Mouse (Mus musculus): Measurements from ENCODE around the gene Trpv2. TPM values are rescaled to one million over a fixed set of nuclear protein-coding genes. Genes with fewer than 3 reads are reported as not detected.

Gene Trpv2
- total and polyA plus RNA-seq, 3 experiments, result 22.5 to 67.3 (median 48.4) TPM

DNA sequence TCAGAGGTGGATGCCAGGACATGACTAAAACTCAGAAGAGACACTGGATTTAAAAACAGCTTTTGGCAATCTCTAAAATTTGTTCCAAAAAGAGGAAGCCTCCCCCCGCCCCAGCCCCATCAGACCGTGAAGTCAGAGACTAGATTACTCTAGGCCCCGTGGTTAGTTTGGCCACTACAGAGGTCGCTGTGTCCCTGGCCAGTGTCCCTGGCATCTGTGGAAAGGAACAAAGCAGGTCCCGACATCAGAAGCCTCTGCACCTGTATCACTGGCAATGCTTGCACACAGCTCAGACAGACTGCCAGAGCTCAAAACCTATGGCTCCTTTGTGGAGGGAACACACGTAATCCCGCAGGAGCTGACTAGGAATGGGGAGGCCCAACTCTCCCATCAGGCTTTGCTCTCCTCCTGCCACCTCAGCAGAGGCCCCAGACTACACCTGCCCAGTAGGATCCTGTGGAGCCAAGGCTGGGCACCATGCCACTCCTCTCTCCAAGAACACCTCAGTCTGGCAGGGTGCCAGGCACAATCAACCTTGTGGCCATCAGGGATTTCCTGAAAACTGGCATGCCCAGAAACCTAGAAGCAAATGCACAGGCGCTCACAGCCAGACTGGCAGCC, 68.8 kb downstream of the Trpv2 start:
- TF ChIP-seq CTCF (IDR thresholded peaks at IDR 0.05; ENCODE audit: low read depth, low read length) (no peak), GATA2 (IDR thresholded peaks at IDR 0.05; ENCODE audit: borderline replicate concordance, low read depth, low read length) (no peak), TAL1 (conservative IDR thresholded peaks at IDR 0.05; ENCODE audit: low read depth, low read length) (no peak), GATA1 (IDR thresholded peaks at IDR 0.05; ENCODE audit: borderline replicate concordance, low read length) (no peak), POLR2AphosphoS5 (IDR thresholded peaks at IDR 0.05; ENCODE audit: insufficient replicate concordance, low read depth, low read length) (no peak)
- H3K9me3 ChIP-seq (replicated peaks), result peaks cover 3% of the 10 kb centered on the region; the same call in 1 of the 2 replicates
- no peaks in the 10 kb centered on the region for H3K36me3 ChIP-seq (replicated peaks)
- H3K4me3 ChIP-seq (ENCODE audit: low read depth, low read length), result no peak overlapping the region
- no peak for ATAC-seq (ENCODE audit: extremely low read depth, insufficient number of reproducible peaks, low FRiP score, poor library complexity, severe bottlenecking)
- no peak for DNase-seq (ENCODE audit: low spot score)
- H3K27me3 ChIP-seq (ENCODE audit: insufficient read depth, low read length), result peaks cover 37% of the 10 kb centered on the region
- H3K4me1 ChIP-seq (ENCODE audit: insufficient read depth, low read depth, low read length), result peaks cover 7% of the 10 kb centered on the region

DNA sequence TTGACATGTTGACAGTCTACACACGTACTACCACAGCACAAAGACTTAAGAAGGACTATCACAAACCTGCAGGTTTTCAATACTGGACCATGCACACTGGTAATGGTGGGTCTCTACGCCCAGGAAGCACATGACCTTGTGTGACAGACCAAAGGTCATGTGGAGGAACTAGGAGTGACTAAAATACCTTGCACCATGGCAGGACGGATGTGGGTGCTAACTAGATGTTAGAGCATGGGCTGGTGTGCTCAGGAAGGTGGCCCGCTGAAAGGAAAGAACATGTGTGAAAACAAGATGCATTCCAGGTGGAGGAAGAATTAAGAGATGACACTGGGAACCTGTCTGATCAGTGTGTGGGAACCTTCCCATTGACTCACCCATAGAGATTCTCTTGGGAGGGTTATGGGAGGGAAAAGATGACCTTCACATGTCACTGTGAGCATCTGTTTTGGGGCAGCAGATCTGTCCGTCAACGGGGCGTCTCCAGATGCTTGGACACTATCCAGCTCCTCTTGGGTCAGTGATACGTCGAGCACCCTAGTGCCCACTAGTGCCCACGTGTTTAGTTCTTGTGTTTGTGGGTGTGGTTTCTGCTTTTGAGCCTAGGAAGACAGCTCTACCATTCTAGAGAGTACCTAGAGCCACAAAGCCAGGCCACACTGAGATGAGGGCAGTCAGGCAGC, 69.5 kb downstream of the Trpv2 start:
- TF ChIP-seq CTCF (IDR thresholded peaks at IDR 0.05; ENCODE audit: low read depth, low read length) (no peak), POLR2AphosphoS5 (IDR thresholded peaks at IDR 0.05; ENCODE audit: insufficient replicate concordance, low read depth, low read length) (no peak), GATA1 (IDR thresholded peaks at IDR 0.05; ENCODE audit: borderline replicate concordance, low read length) (no peak), TAL1 (conservative IDR thresholded peaks at IDR 0.05; ENCODE audit: low read depth, low read length) (no peak), GATA2 (IDR thresholded peaks at IDR 0.05; ENCODE audit: borderline replicate concordance, low read depth, low read length) (no peak)
- no peak overlapping the region for H3K4me3 ChIP-seq (ENCODE audit: low read depth, low read length)
- peaks cover 32% of the 10 kb centered on the region for H3K27me3 ChIP-seq (ENCODE audit: insufficient read depth, low read length)
- H3K36me3 ChIP-seq (replicated peaks), result no peaks in the 10 kb centered on the region
- H3K4me1 ChIP-seq (ENCODE audit: insufficient read depth, low read depth, low read length), result peaks cover 8% of the 10 kb centered on the region
- H3K9me3 ChIP-seq (replicated peaks), result peaks cover 4% of the 10 kb centered on the region; the same call in 1 of the 2 replicates
- ATAC-seq (ENCODE audit: extremely low read depth, insufficient number of reproducible peaks, low FRiP score, poor library complexity, severe bottlenecking), result no peak
- no peak for DNase-seq (ENCODE audit: low spot score)

DNA sequence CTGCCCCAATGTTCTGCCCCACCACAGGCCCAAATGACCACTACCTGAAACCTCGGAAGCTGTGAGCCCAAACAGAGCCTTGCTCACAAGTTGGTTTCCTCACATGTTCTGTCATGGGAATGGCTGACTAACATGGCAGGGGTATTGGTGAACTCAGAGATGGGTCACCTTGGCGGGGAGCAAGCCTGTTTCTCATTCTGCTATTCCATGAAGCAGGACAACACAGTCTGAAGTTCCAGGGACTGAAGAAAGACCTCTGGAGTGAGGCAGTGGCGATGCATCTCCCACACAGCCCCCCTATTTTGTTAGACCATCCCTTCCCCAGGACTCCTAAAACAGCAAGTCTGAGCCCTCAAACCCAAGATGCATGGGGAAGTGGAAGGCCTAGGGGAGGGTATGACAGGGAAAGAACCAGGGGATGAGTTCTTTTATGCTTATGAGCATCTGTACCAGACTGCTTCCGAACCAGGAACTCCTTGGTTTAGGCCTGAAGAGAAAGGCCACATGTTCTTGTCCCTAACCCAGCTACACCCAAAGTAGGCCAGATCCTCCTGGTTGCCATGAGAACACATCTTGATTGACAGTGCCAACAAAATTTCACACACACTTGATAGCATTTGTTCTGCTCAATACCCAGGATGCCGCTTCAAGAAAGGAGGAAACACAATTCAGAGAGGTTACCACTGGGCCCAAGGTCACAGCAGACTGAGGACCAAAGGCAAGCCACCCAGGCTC, 70.5 kb downstream of the Trpv2 start:
- no peak overlapping the region for H3K4me3 ChIP-seq (ENCODE audit: low read depth, low read length)
- H3K9me3 ChIP-seq (replicated peaks), result peaks cover 4% of the 10 kb centered on the region; the same call in 1 of the 2 replicates
- TF ChIP-seq TAL1 (conservative IDR thresholded peaks at IDR 0.05; ENCODE audit: low read depth, low read length) (no peak), CTCF (IDR thresholded peaks at IDR 0.05; ENCODE audit: low read depth, low read length) (no peak)
- DNase-seq (ENCODE audit: low spot score) (no peak), ATAC-seq (ENCODE audit: extremely low read depth, insufficient number of reproducible peaks, low FRiP score, poor library complexity, severe bottlenecking) (no peak)
- peaks cover 34% of the 10 kb centered on the region for H3K27me3 ChIP-seq (ENCODE audit: insufficient read depth, low read length)
- peaks cover 8% of the 10 kb centered on the region for H3K4me1 ChIP-seq (ENCODE audit: insufficient read depth, low read depth, low read length)
- H3K36me3 ChIP-seq (replicated peaks), result no peaks in the 10 kb centered on the region

DNA sequence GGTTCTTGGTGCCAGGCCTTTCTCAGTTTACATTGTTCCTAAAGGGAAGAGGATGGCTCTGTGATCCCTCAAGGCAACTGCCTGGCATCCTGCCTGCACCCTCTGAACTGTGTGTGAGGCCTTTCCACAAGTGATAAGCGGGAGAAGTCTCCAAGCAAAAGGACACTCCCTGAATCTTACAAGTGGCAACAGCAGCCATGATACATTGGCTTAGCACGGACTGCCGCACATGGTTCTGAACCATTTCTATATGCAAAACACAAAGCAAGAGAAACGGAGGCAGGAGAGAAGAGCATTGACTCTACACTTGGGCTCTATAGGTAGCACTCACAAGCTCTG, 71.0 kb downstream of the Trpv2 start:
- TF ChIP-seq POLR2AphosphoS5 (IDR thresholded peaks at IDR 0.05; ENCODE audit: insufficient replicate concordance, low read depth, low read length), result no peak
- TF ChIP-seq TAL1 (conservative IDR thresholded peaks at IDR 0.05; ENCODE audit: low read depth, low read length), result no peak
- no peak for TF ChIP-seq GATA1 (IDR thresholded peaks at IDR 0.05; ENCODE audit: borderline replicate concordance, low read length)
- no peak for TF ChIP-seq CTCF (IDR thresholded peaks at IDR 0.05; ENCODE audit: low read depth, low read length)
- TF ChIP-seq GATA2 (IDR thresholded peaks at IDR 0.05; ENCODE audit: borderline replicate concordance, low read depth, low read length), result no peak
- ATAC-seq (ENCODE audit: extremely low read depth, insufficient number of reproducible peaks, low FRiP score, poor library complexity, severe bottlenecking), result no peak
- H3K4me1 ChIP-seq (ENCODE audit: insufficient read depth, low read depth, low read length), result peaks cover 8% of the 10 kb centered on the region
- DNase-seq (ENCODE audit: low spot score), result no peak
- no peaks in the 10 kb centered on the region for H3K36me3 ChIP-seq (replicated peaks)
- H3K4me3 ChIP-seq (ENCODE audit: low read depth, low read length), result no peak overlapping the region
- H3K9me3 ChIP-seq (replicated peaks), result peaks cover 4% of the 10 kb centered on the region; the same call in 1 of the 2 replicates
- peaks cover 28% of the 10 kb centered on the region for H3K27me3 ChIP-seq (ENCODE audit: insufficient read depth, low read length)

DNA sequence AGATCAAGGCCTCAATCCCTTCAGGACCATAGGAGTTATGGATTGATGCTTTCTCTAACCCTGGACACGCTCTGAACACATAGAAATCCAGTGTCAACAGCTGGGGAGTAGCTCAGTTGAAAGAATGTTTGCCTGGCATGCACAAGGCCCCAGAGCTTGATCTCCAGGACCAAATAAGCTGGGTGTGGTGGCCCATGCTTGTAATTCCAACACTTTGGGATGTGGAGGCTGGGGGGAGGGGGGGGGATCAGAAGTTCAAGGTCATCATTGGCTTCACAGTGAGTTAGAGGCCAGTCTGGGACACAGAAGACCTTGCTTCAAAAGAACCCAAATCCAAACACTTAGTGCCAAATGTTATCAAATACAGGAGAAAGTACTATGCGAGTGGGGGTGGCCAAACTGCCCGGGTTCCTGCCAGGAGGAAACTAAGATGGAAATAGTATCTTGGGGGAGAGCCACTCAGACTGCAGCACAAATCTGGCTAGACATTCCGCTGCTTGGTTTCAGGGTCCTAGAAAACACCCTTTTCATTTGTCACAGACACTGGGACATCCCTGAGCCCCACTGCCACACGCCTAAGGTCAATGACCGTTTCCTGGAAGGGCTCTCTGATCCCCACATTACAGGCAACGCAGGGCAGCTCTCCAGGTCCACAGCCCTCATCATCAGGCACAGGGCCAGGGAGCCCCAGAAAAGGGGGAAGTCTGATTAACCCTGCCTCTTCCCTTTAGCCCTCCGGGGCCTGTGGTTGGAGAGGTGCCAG, 71.6 kb downstream of the Trpv2 start:
- TF ChIP-seq GATA1 (IDR thresholded peaks at IDR 0.05; ENCODE audit: borderline replicate concordance, low read length) (no peak), GATA2 (IDR thresholded peaks at IDR 0.05; ENCODE audit: borderline replicate concordance, low read depth, low read length) (no peak), POLR2AphosphoS5 (IDR thresholded peaks at IDR 0.05; ENCODE audit: insufficient replicate concordance, low read depth, low read length) (no peak), TAL1 (conservative IDR thresholded peaks at IDR 0.05; ENCODE audit: low read depth, low read length) (no peak), CTCF (IDR thresholded peaks at IDR 0.05; ENCODE audit: low read depth, low read length) (no peak)
- no peak for ATAC-seq (ENCODE audit: extremely low read depth, insufficient number of reproducible peaks, low FRiP score, poor library complexity, severe bottlenecking)
- no peak for DNase-seq (ENCODE audit: low spot score)
- H3K4me3 ChIP-seq (ENCODE audit: low read depth, low read length), result no peak overlapping the region
- peaks cover 26% of the 10 kb centered on the region for H3K27me3 ChIP-seq (ENCODE audit: insufficient read depth, low read length)
- peaks cover 8% of the 10 kb centered on the region for H3K4me1 ChIP-seq (ENCODE audit: insufficient read depth, low read depth, low read length)
- H3K36me3 ChIP-seq (replicated peaks), result no peaks in the 10 kb centered on the region
- peaks cover 4% of the 10 kb centered on the region; the same call in 1 of the 2 replicates for H3K9me3 ChIP-seq (replicated peaks)

- no peak overlapping the region for H3K4me3 ChIP-seq (ENCODE audit: low read depth, low read length)
- TF ChIP-seq GATA1 (IDR thresholded peaks at IDR 0.05; ENCODE audit: borderline replicate concordance, low read length) (no peak), TAL1 (conservative IDR thresholded peaks at IDR 0.05; ENCODE audit: low read depth, low read length) (no peak), CTCF (IDR thresholded peaks at IDR 0.05; ENCODE audit: low read depth, low read length) (no peak), POLR2AphosphoS5 (IDR thresholded peaks at IDR 0.05; ENCODE audit: insufficient replicate concordance, low read depth, low read length) (no peak), GATA2 (IDR thresholded peaks at IDR 0.05; ENCODE audit: borderline replicate concordance, low read depth, low read length) (no peak)
- no peak for ATAC-seq (ENCODE audit: extremely low read depth, insufficient number of reproducible peaks, low FRiP score, poor library complexity, severe bottlenecking)
- H3K4me1 ChIP-seq (ENCODE audit: insufficient read depth, low read depth, low read length), result peaks cover 8% of the 10 kb centered on the region
- peaks cover 26% of the 10 kb centered on the region for H3K27me3 ChIP-seq (ENCODE audit: insufficient read depth, low read length)
- peaks cover 2% of the 10 kb centered on the region for H3K36me3 ChIP-seq (replicated peaks)
- DNase-seq (ENCODE audit: low spot score), result no peak
- H3K9me3 ChIP-seq (replicated peaks), result peaks cover 4% of the 10 kb centered on the region; the same call in 1 of the 2 replicates
Measured at GRCm38 (mm10) chr11:62646495-62646843, 72.2 kb downstream of the Trpv2 start.
